Mouse (Mus musculus) kidney, postnatal 14 days (tissue): ENCODE data around the gene Tmem101.
A peak's percentile ranks its signal among the peaks of the same experiment; 100 is the strongest.

ENCODE experiments used
- DNase-seq: peaks from one replicate; pipeline ENCODE4 v3.0.0; 2022; ENCODE audit warnings: mixed read lengths

Gene Tmem101

GRCm38 (mm10) chr11:102147213-102147989, 8.8 kb downstream of the Tmem101 start:
- no peak for DNase-seq

- no peak for DNase-seq
These were observed 9.7 kb downstream of the Tmem101 start for GRCm38 (mm10) chr11:102146531-102146930.

- DNase-seq = peak; percentile 26
These were observed 10.2 kb downstream of the Tmem101 start for GRCm38 (mm10) chr11:102146005-102146404.

- no peak for DNase-seq
These were observed 10.7 kb downstream of the Tmem101 start, which contains the start of gene Nags for GRCm38 (mm10) chr11:102145471-102146001. Gene Nags, plus strand, starts transcription at chr11:102145513.

GRCm38 (mm10) chr11:102144957-102145470, 11.2 kb downstream of the Tmem101 start:
- DNase-seq = no peak

- DNase-seq = peak; percentile 57
These were observed 13.8 kb downstream of the Tmem101 start for GRCm38 (mm10) chr11:102142355-102142754.

GRCm38 (mm10) chr11:102140508-102140907, 15.7 kb downstream of the Tmem101 start:
- peak; percentile 67 for DNase-seq

GRCm38 (mm10) chr11:102138447-102138740, 17.8 kb downstream of the Tmem101 start:
- DNase-seq = peak; percentile 74

- DNase-seq = no peak
These were observed 18.4 kb downstream of the Tmem101 start for GRCm38 (mm10) chr11:102137625-102138446.

- no peak for DNase-seq
These were observed 21.7 kb downstream of the Tmem101 start for GRCm38 (mm10) chr11:102134516-102134915.

GRCm38 (mm10) chr11:102117386-102117785, 38.8 kb downstream of the Tmem101 start:
- DNase-seq = no peak

- DNase-seq = no peak
These were observed 40.0 kb downstream of the Tmem101 start for GRCm38 (mm10) chr11:102116241-102116640.

GRCm38 (mm10) chr11:102111576-102111975, 44.6 kb downstream of the Tmem101 start:
- no peak for DNase-seq

GRCm38 (mm10) chr11:102107732-102108131, 48.5 kb downstream of the Tmem101 start, which contains the start of gene Pyy:
Gene Pyy, minus strand, starts transcription at chr11:102107832.
- DNase-seq = no peak

- DNase-seq = no peak
These were observed 49.3 kb downstream of the Tmem101 start for GRCm38 (mm10) chr11:102106911-102107310.
